Mouse (Mus musculus) embryonic facial prominence, embryonic 13.5 days (tissue): ENCODE results near the gene Olfr273. TPM values are rescaled to one million over a fixed set of nuclear protein-coding genes. Genes with fewer than 3 reads are reported as not detected.
"Not testable (repeated sequence)": the region's sequence is repeated elsewhere in the genome, so short reads cannot be mapped to it uniquely, and the experiment has no call there.

Experiments
- ATAC-seq: fragments of 200-750 bp; cut with Nextera tagmentation; 2 replicates; pipeline ENCODE4 v1.8.0; 2017; ENCODE audit warnings: low read depth; ENCODE audit not compliant: insufficient number of reproducible peaks, insufficient read depth, low FRiP score, low TSS enrichment
- H3K27ac ChIP-seq: fragments of 300-500 bp; sonication (generic); 2 replicates; pipeline ENCODE4 v1.5.1; 2015; ENCODE audit warnings: moderate library complexity, mild to moderate bottlenecking, inconsistent platforms
- H3K27me3 ChIP-seq: fragments of 300-500 bp; sonication (generic); 2 replicates; pipeline ENCODE4 v1.6.1; 2015; ENCODE audit warnings: mild to moderate bottlenecking, inconsistent platforms
- H3K36me3 ChIP-seq: fragments of 300-500 bp; sonication (generic); 2 replicates; pipeline ENCODE4 v1.6.1; 2015; ENCODE audit warnings: mild to moderate bottlenecking, inconsistent platforms
- H3K4me1 ChIP-seq: fragments of 300-500 bp; sonication (generic); 2 replicates; pipeline ENCODE4 v1.6.1; 2015; ENCODE audit warnings: inconsistent platforms
- H3K4me2 ChIP-seq: fragments of 300-500 bp; sonication (generic); 2 replicates; pipeline ENCODE4 v1.6.1; 2015; ENCODE audit warnings: moderate library complexity, mild to moderate bottlenecking, inconsistent platforms
- H3K4me3 ChIP-seq: fragments of 300-500 bp; sonication (generic); 2 replicates; pipeline ENCODE4 v1.5.1; 2015; ENCODE audit warnings: mild to moderate bottlenecking, inconsistent platforms
- H3K9ac ChIP-seq: fragments of 300-500 bp; sonication (generic); 2 replicates; pipeline ENCODE4 v1.6.1; 2015; ENCODE audit warnings: mild to moderate bottlenecking, inconsistent platforms
- H3K9me3 ChIP-seq: fragments of 300-500 bp; sonication (generic); 2 replicates; pipeline ENCODE4 v1.6.1; 2016; ENCODE audit warnings: inconsistent platforms
- WGBS: fragments of 180-500 bp; shearing (Covaris S2); methylation state at CpG from one replicate; pipeline ENCODE4 v1.1.7; 2015; ENCODE audit warnings: mixed read lengths; 5-methylcytosine and 5-hydroxymethylcytosine counted together
- polyA plus RNA-seq: library from polyadenylated mRNA; unstranded; fragments of >200 nt; fragmentation: Nextera tagmentation; extraction: Ambion mirVana; gene quantifications from 2 replicates; pipeline ENCODE4 v1.2.1, GENCODE M21; 2015

Gene Olfr273
- polyA plus RNA-seq: not detected in 2 replicates

- Histone ChIP-seq H3K4me2 (no peak within 1 kb of the TSS), H3K9me3 (no peaks in the 10 kb centered on the region), H3K4me3 (no peak within 1 kb of the TSS), H3K9ac (no peak within 1 kb of the TSS), H3K36me3 (no peaks in the 10 kb centered on the region), H3K27me3 (no peaks in the 10 kb centered on the region), H3K27ac (no peak within 1 kb of the TSS), H3K4me1 (no peaks in the 10 kb centered on the region)
- no peak for ATAC-seq
- 66% methylated on average over 1 of the region's 1 CpGs for WGBS
Observed at GRCm38 (mm10) chr4:52859136-52859535, at the start of gene Olfr273. Gene Olfr273 (minus strand): TSS chr4:52859236.

- H3K27me3 ChIP-seq: no peaks in the 10 kb centered on the region
- WGBS: 91% methylated on average over 9 of the region's 9 CpGs
- H3K4me2 ChIP-seq: no peak overlapping the region
- H3K9me3 ChIP-seq: no peaks in the 10 kb centered on the region
- H3K27ac ChIP-seq: no peak overlapping the region
- no peak overlapping the region for H3K4me3 ChIP-seq
- H3K36me3 ChIP-seq: no peaks in the 10 kb centered on the region
- no peaks in the 10 kb centered on the region for H3K4me1 ChIP-seq
- H3K9ac ChIP-seq: no peak overlapping the region
- ATAC-seq: no peak
Observed at GRCm38 (mm10) chr4:52864156-52864555, 5.1 kb upstream of the Olfr273 start.

GRCm38 (mm10) chr4:52849672-52850071 lies 9.4 kb downstream of the Olfr273 start:
- H3K9me3 ChIP-seq: no peaks in the 10 kb centered on the region
- H3K4me2 ChIP-seq: no peak overlapping the region
- H3K9ac ChIP-seq: no peak overlapping the region
- no peak for ATAC-seq
- H3K36me3 ChIP-seq: no peaks in the 10 kb centered on the region
- no peak overlapping the region for H3K27ac ChIP-seq
- 88% methylated on average over 5 of the region's 5 CpGs for WGBS
- H3K4me1 ChIP-seq: no peaks in the 10 kb centered on the region
- no peak overlapping the region for H3K4me3 ChIP-seq
- no peaks in the 10 kb centered on the region for H3K27me3 ChIP-seq

- Histone ChIP-seq H3K9me3 (no peaks in the 10 kb centered on the region), H3K27me3 (no peaks in the 10 kb centered on the region), H3K4me3 (no peak overlapping the region), H3K27ac (no peak overlapping the region), H3K4me2 (no peak overlapping the region), H3K9ac (no peak overlapping the region), H3K36me3 (no peaks in the 10 kb centered on the region), H3K4me1 (no peaks in the 10 kb centered on the region)
- no peak for ATAC-seq
- WGBS: 71% methylated on average over 4 of the region's 4 CpGs
Observed at GRCm38 (mm10) chr4:52849039-52849635, 9.9 kb downstream of the Olfr273 start.

- WGBS: 27% methylated on average over 1 of the region's 1 CpGs
- not testable (repeated sequence) for H3K27me3 ChIP-seq, H3K27ac ChIP-seq, H3K4me2 ChIP-seq, H3K4me1 ChIP-seq, H3K4me3 ChIP-seq, H3K36me3 ChIP-seq, H3K9ac ChIP-seq, H3K9me3 ChIP-seq, ATAC-seq
Observed at GRCm38 (mm10) chr4:52845411-52845810, 13.6 kb downstream of the Olfr273 start.

GRCm38 (mm10) chr4:52821375-52821774 lies 37.7 kb downstream of the Olfr273 start:
- H3K36me3 ChIP-seq: no peaks in the 10 kb centered on the region
- H3K27me3 ChIP-seq: no peaks in the 10 kb centered on the region
- 94% methylated on average over 11 of the region's 11 CpGs for WGBS
- H3K27ac ChIP-seq: no peak overlapping the region
- no peak overlapping the region for H3K4me3 ChIP-seq
- no peak overlapping the region for H3K4me2 ChIP-seq
- ATAC-seq: no peak
- peaks cover 2% of the 10 kb centered on the region; the same call in 1 of the 2 replicates for H3K9me3 ChIP-seq
- no peaks in the 10 kb centered on the region for H3K4me1 ChIP-seq
- H3K9ac ChIP-seq: no peak overlapping the region

GRCm38 (mm10) chr4:52814304-52814703 lies 44.7 kb downstream of the Olfr273 start, which contains the start of gene Olfr275:
Gene Olfr275 (plus strand): TSS chr4:52814604.
- H3K4me3 ChIP-seq: no peak within 1 kb of the TSS
- no peak within 1 kb of the TSS for H3K4me2 ChIP-seq
- H3K9ac ChIP-seq: no peak within 1 kb of the TSS
- WGBS: 85% methylated on average over 2 of the region's 2 CpGs
- no peaks in the 10 kb centered on the region for H3K27me3 ChIP-seq
- H3K27ac ChIP-seq: no peak within 1 kb of the TSS
- no peak for ATAC-seq
- no peaks in the 10 kb centered on the region for H3K36me3 ChIP-seq
- H3K9me3 ChIP-seq: no peaks in the 10 kb centered on the region
- no peaks in the 10 kb centered on the region for H3K4me1 ChIP-seq

- Histone ChIP-seq H3K4me2 (no peak overlapping the region), H3K36me3 (no peaks in the 10 kb centered on the region), H3K9ac (no peak overlapping the region), H3K9me3 (no peaks in the 10 kb centered on the region), H3K4me1 (no peaks in the 10 kb centered on the region), H3K4me3 (no peak overlapping the region), H3K27ac (no peak overlapping the region), H3K27me3 (no peaks in the 10 kb centered on the region)
- no peak for ATAC-seq
- 39% methylated on average over 2 of the region's 2 CpGs for WGBS
Observed at GRCm38 (mm10) chr4:52811871-52812270, 47.2 kb downstream of the Olfr273 start.

Other genes starting within 250 kb of the Olfr273 start
- not detected in 2 replicates for gene Olfr275, start 44.6 kb downstream of the Olfr273 start, polyA plus RNA-seq
- not detected in 2 replicates for gene Olfr272, start 59.9 kb upstream of the Olfr273 start, polyA plus RNA-seq
- not detected in 2 replicates for gene Olfr270, start 105.3 kb upstream of the Olfr273 start, polyA plus RNA-seq
- not detected in 2 replicates for gene Nipsnap3a, start 130.0 kb upstream of the Olfr273 start, polyA plus RNA-seq
- gene Nipsnap3b, start 152.6 kb upstream of the Olfr273 start, polyA plus RNA-seq: 58.9 and 60.1 TPM in 2 replicates